Mouse (Mus musculus) ES-Bruce4 (cell line): ENCODE measurements around the gene Taf5l. TPM values are rescaled to one million over a fixed set of nuclear protein-coding genes. Genes with fewer than 3 reads are reported as not detected.
"Not testable (repeated sequence)": the region's sequence is repeated elsewhere in the genome, so short reads cannot be mapped to it uniquely, and the experiment has no call there.

Source experiments
- H3K27ac ChIP-seq: 2 replicates; pipeline ENCODE4 v1.5.1; 2012; ENCODE audit warnings: low read length, inconsistent platforms; ENCODE audit not compliant: insufficient read depth
- H3K27me3 ChIP-seq: 2 replicates; pipeline ENCODE4 v1.6.1; 2012; ENCODE audit warnings: mild to moderate bottlenecking, low read length, inconsistent platforms; ENCODE audit not compliant: control insufficient read depth, poor library complexity, insufficient read depth, severe bottlenecking
- H3K36me3 ChIP-seq: 2 replicates; pipeline ENCODE4 v1.6.1; 2012; ENCODE audit warnings: inconsistent platforms, mild to moderate bottlenecking, low read length, moderate library complexity; ENCODE audit not compliant: control insufficient read depth, poor library complexity, insufficient read depth, severe bottlenecking
- H3K4me1 ChIP-seq: one replicate; pipeline ENCODE4 v1.8.1; 2011; ENCODE audit warnings: low read length; ENCODE audit not compliant: control insufficient read depth, insufficient read depth
- H3K4me3 ChIP-seq: 2 replicates; pipeline ENCODE4 v1.5.1; 2011; ENCODE audit warnings: low read depth, mild to moderate bottlenecking, low read length
- H3K9ac ChIP-seq: 2 replicates; pipeline ENCODE4 v1.6.1; 2012; ENCODE audit warnings: low read depth, mild to moderate bottlenecking, inconsistent platforms; ENCODE audit not compliant: poor library complexity, severe bottlenecking
- H3K9me3 ChIP-seq: replicated peaks from 2 replicates; pipeline ENCODE4 v1.6.1; 2012; ENCODE audit warnings: mild to moderate bottlenecking, low read length, inconsistent platforms; ENCODE audit not compliant: control insufficient read depth, poor library complexity, insufficient read depth, severe bottlenecking
- CTCF ChIP-seq: IDR thresholded peaks from one replicate; pipeline ENCODE4 v1.8.1; 2011; ENCODE audit warnings: low read depth, low read length
- EP300 ChIP-seq: IDR thresholded peaks from 2 replicates; pipeline ENCODE4 v1.6.1; 2011; ENCODE audit warnings: low read depth, low read length; ENCODE audit not compliant: insufficient read depth
- POLR2A ChIP-seq: IDR thresholded peaks from one replicate; pipeline ENCODE4 v1.8.1; 2011; ENCODE audit warnings: low read length; ENCODE audit not compliant: insufficient read depth
- polyA plus RNA-seq: library from polyadenylated mRNA; stranded (reverse); fragments of >200 nt; gene quantifications from 2 replicates; pipeline ENCODE4 v1.2.4, GENCODE M21; 2011; ENCODE audit warnings: low read depth; ENCODE audit not compliant: missing spikeins, insufficient read depth, insufficient read length

The Taf5l gene
- polyA plus RNA-seq, 1 experiment: 62.3 TPM

GRCm38 (mm10) chr8:124020439-124021236, 559 bp downstream of the Taf5l start:
- Histone ChIP-seq H3K4me1 (peaks cover 3% of the 10 kb centered on the region), H3K36me3 (peaks cover 32% of the 10 kb centered on the region), H3K4me3 (peak overlapping the region; percentile 85), H3K27ac (peak overlapping the region; percentile 64), H3K27me3 (no peaks in the 10 kb centered on the region), H3K9ac (peak overlapping the region; percentile 88), H3K9me3 (no peaks in the 10 kb centered on the region)
- TF ChIP-seq POLR2A (no peak), CTCF (no peak), EP300 (no peak)

GRCm38 (mm10) chr8:124019782-124020181, 1.4 kb downstream of the Taf5l start:
- Histone ChIP-seq H3K9me3 (no peaks in the 10 kb centered on the region), H3K4me3 (peak overlapping the region; percentile 92), H3K4me1 (peaks cover 3% of the 10 kb centered on the region), H3K9ac (peak overlapping the region; percentile 88), H3K27ac (peak overlapping the region; percentile 64; the same call in 1 of the 2 replicates), H3K27me3 (no peaks in the 10 kb centered on the region), H3K36me3 (peaks cover 24% of the 10 kb centered on the region)
- TF ChIP-seq POLR2A (no peak), CTCF (no peak), EP300 (no peak)

GRCm38 (mm10) chr8:124014751-124015150, 6.4 kb downstream of the Taf5l start:
- TF ChIP-seq CTCF: no peak
- no peak for TF ChIP-seq POLR2A
- no peak for TF ChIP-seq EP300
- Histone ChIP-seq H3K4me1 (peaks cover 14% of the 10 kb centered on the region), H3K27ac (peak overlapping the region; percentile 88), H3K9ac (0 out of 2 replicates have a peak overlapping the region, but pooled peaks have one; percentile 3), H3K4me3 (no peak overlapping the region), H3K36me3 (peaks cover 12% of the 10 kb centered on the region), H3K27me3 (no peaks in the 10 kb centered on the region), H3K9me3 (no peaks in the 10 kb centered on the region)

GRCm38 (mm10) chr8:124014299-124014698, 6.9 kb downstream of the Taf5l start:
- Histone ChIP-seq H3K4me1 (peaks cover 14% of the 10 kb centered on the region), H3K27ac (peak overlapping the region; percentile 88), H3K36me3 (peaks cover 16% of the 10 kb centered on the region), H3K9ac (0 out of 2 replicates have a peak overlapping the region, but pooled peaks have one; percentile 3)
- not testable (repeated sequence) for H3K4me3 ChIP-seq, H3K9me3 ChIP-seq, H3K27me3 ChIP-seq
- TF ChIP-seq EP300: 0 out of 2 replicates have a peak, but pooled peaks have one; percentile 26

GRCm38 (mm10) chr8:124011989-124012586, 9.1 kb downstream of the Taf5l start:
- Histone ChIP-seq H3K27me3 (no peaks in the 10 kb centered on the region), H3K4me3 (peak overlapping the region; percentile 29), H3K27ac (peak overlapping the region; percentile 99), H3K9me3 (no peaks in the 10 kb centered on the region), H3K4me1 (peaks cover 12% of the 10 kb centered on the region), H3K36me3 (peaks cover 37% of the 10 kb centered on the region), H3K9ac (peak overlapping the region; percentile 54; the same call in 1 of the 2 replicates)
- TF ChIP-seq POLR2A: no peak
- no peak for TF ChIP-seq CTCF
- peak; percentile 68; the same call in 1 of the 2 replicates for TF ChIP-seq EP300

GRCm38 (mm10) chr8:124011580-124011979, 9.6 kb downstream of the Taf5l start:
- Histone ChIP-seq H3K27ac (peak overlapping the region; percentile 91), H3K9ac (no peak overlapping the region), H3K4me1 (peaks cover 10% of the 10 kb centered on the region), H3K4me3 (no peak overlapping the region), H3K36me3 (peaks cover 42% of the 10 kb centered on the region), H3K27me3 (no peaks in the 10 kb centered on the region), H3K9me3 (no peaks in the 10 kb centered on the region)
- TF ChIP-seq POLR2A (no peak), EP300 (no peak), CTCF (no peak)
